Mouse (Mus musculus) E14TG2a.4 (cell line): Measurements from ENCODE around the gene Spag16.
"Not testable (repeated sequence)": the region's sequence is repeated elsewhere in the genome, so short reads cannot be mapped to it uniquely, and the experiment has no call there.

Experiments
- H3K27me3 ChIP-seq: 2 replicates; pipeline ENCODE4 v1.6.1; 2014; ENCODE audit warnings: low read length, control low read depth; ENCODE audit not compliant: insufficient read depth
- H3K36me3 ChIP-seq: 2 replicates; pipeline ENCODE4 v1.6.1; 2014; ENCODE audit warnings: low read length, control low read depth; ENCODE audit not compliant: insufficient read depth
- H3K4me1 ChIP-seq: replicated peaks from 2 replicates; pipeline ENCODE4 v1.6.1; 2014; ENCODE audit warnings: low read depth, low read length, control low read depth
- H3K4me3 ChIP-seq: replicated peaks from 2 replicates; pipeline ENCODE4 v1.5.1; 2014; ENCODE audit warnings: mild to moderate bottlenecking, low read length
- H3K9me3 ChIP-seq: 2 replicates; pipeline ENCODE4 v1.6.1; 2014; ENCODE audit warnings: low read length, control low read depth
- CTCF ChIP-seq: conservative IDR thresholded peaks from 2 replicates; pipeline ENCODE4 v1.5.1; 2014; ENCODE audit warnings: low read length
- NANOG ChIP-seq: IDR thresholded peaks from 2 replicates; pipeline ENCODE4 v1.6.1; 2014; ENCODE audit warnings: borderline replicate concordance, low read length, mixed read lengths
- POU5F1 ChIP-seq: IDR thresholded peaks from 2 replicates; pipeline ENCODE4 v1.6.1; 2014; ENCODE audit warnings: low read length, borderline replicate concordance

The Spag16 gene

DNA sequence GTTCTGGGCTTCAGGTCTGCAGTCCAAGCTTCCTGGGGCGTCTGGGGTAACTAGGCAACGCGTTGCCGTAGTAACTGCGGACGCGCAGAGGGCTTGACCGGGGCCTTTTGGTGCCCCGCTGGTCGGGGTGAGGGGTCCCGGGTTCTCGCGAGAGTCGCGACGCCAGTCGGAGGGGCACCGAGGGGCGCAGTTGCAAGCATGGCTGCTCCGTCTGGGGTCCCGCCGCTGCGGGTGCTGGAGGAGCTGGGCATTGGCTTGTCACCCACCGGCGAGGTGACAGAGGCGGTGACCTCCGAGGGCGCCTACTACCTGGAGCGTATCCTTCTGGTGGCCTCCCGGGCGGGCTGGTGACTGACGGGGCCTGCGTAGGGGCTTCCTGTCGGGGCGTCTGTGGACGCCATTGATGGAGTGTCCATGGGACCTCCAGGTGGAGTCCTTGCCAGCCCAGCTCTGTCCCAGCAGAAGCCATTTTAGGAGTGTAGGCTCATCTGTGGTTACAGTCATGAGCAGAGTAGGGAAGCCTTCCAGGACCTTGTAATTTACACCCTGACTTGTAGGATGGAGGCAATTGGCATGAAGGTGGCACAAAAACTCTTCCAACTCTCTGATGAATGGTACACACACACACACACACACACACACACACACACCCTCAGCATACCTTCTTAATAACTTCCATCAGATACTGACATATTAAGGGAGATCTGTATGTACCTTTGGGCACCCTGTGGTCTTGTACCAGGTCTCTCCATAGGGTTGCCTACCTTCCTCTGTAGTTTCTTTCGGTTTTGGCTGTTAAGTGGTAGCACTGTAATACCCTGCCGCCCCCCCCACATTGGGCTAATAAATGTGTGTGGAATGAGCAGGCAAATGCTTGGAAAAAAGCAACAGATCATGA is at the start of gene Spag16:
TSS of gene Spag16 (plus strand) at position 165 of the 898 bp plus-strand sequence.
- H3K4me3 ChIP-seq: peak within 1 kb of the TSS; percentile 79
- H3K4me1 ChIP-seq: no peaks in the 10 kb centered on the region
- no peak for TF ChIP-seq POU5F1
- TF ChIP-seq CTCF: no peak
- no peak for TF ChIP-seq NANOG
- 0 out of 2 replicates have a peak, but pooled peaks cover 3% of the 10 kb centered on the region for H3K36me3 ChIP-seq
- H3K27me3 ChIP-seq: no peaks in the 10 kb centered on the region
- peaks cover 21% of the 10 kb centered on the region for H3K9me3 ChIP-seq

DNA sequence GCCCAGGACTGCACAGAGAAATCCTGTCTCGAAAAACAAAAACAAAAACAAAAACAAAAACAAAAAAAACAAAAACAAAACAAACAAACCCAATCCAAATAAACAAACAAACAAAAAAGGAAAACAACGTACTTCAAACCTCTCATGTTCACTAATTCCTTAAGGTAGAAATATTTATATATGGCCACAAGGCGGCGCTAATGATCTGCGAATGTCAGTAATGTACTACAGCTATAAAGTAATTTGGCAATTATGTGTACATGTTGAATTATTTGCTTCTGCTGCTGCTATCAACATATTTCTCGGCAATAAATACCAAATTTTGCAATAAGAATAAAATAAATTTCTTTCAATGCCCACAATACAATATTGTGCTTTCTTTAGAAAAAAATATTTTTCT is 41.6 kb upstream of the Spag16 start:
- no peak overlapping the region for H3K4me3 ChIP-seq
- no peak for TF ChIP-seq POU5F1
- TF ChIP-seq CTCF: peak; percentile 88
- no peak for TF ChIP-seq NANOG
- no peaks in the 10 kb centered on the region for H3K36me3 ChIP-seq
- H3K27me3 ChIP-seq: no peaks in the 10 kb centered on the region
- H3K4me1 ChIP-seq: no peaks in the 10 kb centered on the region
- H3K9me3 ChIP-seq: no peaks in the 10 kb centered on the region

DNA sequence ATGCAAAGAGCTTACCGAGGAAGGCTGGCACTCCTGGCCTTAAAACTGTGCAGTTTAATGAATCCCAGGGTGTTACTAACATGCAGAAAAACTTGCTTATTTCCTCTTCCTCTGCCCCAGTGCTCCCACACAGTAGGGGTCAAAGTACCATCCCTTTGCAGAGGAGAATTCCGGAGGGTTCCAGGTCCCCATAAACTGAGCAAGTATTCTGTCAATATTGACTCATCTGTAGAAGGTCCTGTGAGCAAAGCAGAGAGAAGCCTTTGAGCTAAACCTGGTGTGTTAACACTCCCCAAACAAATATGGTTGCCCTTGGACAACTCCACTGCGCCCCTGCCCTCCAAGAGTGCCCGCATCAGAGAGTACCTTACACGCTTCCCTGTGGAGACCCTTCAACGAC is 40.1 kb upstream of the Spag16 start:
- no peak for TF ChIP-seq POU5F1
- TF ChIP-seq NANOG: no peak
- TF ChIP-seq CTCF: no peak
- H3K4me1 ChIP-seq: no peaks in the 10 kb centered on the region
- no peaks in the 10 kb centered on the region for H3K36me3 ChIP-seq
- H3K27me3 ChIP-seq: no peaks in the 10 kb centered on the region
- H3K9me3 ChIP-seq: no peaks in the 10 kb centered on the region
- no peak overlapping the region for H3K4me3 ChIP-seq

DNA sequence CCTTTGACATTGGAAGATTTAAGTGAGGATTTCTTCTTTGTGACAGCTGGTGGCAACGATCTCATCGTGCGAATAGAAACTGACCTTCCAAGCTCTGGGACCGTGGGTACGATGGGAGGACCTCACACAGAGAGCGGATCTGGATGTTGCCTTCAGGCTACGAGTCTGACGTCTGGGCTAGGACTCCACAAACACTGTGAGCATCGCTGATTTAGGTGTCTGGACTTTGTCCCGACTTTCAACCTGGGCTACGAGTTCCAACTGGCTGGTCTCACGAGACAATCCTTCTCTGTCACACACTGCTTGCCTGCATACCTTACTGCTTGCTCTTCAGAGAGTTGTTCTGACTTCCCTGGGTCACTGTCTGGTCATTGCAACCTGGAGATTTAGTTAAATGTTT is 39.4 kb upstream of the Spag16 start:
- no peak overlapping the region for H3K4me3 ChIP-seq
- TF ChIP-seq CTCF: no peak
- TF ChIP-seq POU5F1: no peak
- TF ChIP-seq NANOG: no peak
- no peaks in the 10 kb centered on the region for H3K9me3 ChIP-seq

DNA sequence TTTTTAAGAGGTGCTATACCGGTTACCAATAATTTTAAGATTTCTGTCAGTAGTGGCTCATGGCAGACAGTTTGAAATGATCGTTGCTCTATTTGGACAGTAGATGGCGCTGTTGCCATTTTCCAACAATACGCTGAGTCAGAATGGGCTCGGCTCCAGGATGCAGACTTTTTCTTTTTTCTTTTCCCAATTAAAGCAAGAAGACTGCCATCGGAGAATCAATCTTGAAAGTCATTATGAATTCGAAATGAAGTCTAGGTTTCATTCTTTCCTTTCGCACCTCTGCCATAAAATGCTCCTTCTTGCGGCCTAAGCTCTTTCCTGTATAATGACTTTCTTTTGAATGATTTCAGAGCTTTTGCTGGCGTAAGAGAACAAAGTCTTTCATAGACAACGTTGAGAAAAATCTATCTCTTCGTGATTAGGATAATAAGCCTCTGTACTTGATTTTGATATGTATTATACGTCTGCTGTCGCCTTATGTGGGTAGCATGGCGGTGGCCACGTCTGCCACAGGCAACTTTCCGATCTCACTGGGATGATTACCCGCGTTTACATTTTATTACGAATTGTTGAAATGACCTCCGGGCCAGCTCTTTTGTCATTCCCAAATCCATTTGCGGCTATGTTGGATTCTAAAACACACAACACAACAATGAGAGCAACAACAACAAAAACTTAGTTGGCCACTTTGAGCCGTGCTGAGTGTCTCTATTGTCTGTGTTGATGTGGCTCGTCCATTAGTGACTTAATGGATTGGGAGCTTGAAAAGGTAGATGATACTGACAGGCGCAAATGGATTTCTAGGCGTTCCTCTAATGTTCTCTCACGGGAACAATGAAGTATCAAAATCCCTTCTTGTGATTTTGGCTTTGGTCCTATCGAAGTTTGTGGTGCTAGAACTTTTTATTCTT is 36.2 kb upstream of the Spag16 start:
- no peaks in the 10 kb centered on the region for H3K36me3 ChIP-seq
- no peak overlapping the region for H3K4me3 ChIP-seq
- H3K27me3 ChIP-seq: no peaks in the 10 kb centered on the region
- TF ChIP-seq CTCF (peak; percentile 60), NANOG (peak; percentile 43; the same call in 1 of the 2 replicates), POU5F1 (no peak)
- no peaks in the 10 kb centered on the region for H3K9me3 ChIP-seq
- no peaks in the 10 kb centered on the region for H3K4me1 ChIP-seq

More for the DNA sequence above, 39.4 kb upstream of the Spag16 start:
- no peaks in the 10 kb centered on the region for H3K36me3 ChIP-seq
- H3K4me1 ChIP-seq: no peaks in the 10 kb centered on the region
- no peaks in the 10 kb centered on the region for H3K27me3 ChIP-seq

DNA sequence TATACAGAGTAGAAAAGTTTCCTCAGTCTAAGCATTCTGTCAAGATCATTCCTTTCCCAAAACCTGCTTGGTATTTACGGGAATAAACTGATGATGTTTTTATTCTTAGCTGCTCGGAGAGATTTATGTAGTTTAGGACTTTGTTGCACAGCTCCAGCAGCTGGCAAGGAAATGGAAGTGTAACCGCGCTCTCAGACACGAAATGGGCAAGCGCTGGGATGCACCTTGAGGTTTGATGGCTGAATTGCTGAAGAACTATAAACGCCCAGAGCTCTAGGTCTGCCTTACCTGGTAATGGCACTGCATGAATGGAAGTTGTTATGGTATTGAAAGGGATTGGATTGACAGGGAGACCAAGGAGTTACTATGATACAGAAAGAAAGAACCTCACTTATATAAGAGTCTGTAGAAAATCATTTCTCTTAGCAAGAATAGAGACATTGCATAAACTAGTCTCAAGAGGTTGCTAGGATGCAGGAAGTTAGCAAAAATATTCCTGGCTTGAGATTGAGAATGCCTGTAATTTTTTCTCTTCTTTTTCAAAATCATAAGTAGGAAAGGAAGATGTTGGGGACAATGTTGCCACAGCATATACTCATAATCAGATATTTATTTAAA is 27.7 kb upstream of the Spag16 start:
- no peaks in the 10 kb centered on the region for H3K27me3 ChIP-seq
- no peak for TF ChIP-seq POU5F1
- no peak for TF ChIP-seq NANOG
- H3K9me3 ChIP-seq: no peaks in the 10 kb centered on the region
- H3K36me3 ChIP-seq: no peaks in the 10 kb centered on the region
- H3K4me3 ChIP-seq: no peak overlapping the region
- no peaks in the 10 kb centered on the region for H3K4me1 ChIP-seq

DNA sequence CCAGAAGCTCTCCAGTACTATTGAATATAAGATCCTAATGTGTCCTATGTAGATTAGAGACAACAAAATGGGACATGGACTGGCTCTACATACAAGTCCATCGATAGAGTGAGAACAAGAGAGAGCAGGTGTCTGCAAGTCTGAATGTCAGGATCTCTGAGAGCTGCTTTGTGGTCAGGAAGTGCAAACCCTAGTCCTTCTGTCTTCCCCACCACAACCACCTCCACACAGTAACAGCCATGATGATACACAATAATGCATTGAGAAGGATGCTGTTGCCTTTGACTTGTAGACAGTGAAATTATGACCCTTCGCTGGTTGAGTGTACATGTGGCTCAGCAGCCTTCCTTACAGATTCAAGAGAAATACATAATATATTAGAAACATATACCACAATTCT is 16.6 kb upstream of the Spag16 start:
- Histone ChIP-seq H3K27me3 (no peaks in the 10 kb centered on the region), H3K36me3 (no peaks in the 10 kb centered on the region), H3K4me3 (no peak overlapping the region), H3K4me1 (no peaks in the 10 kb centered on the region), H3K9me3 (no peaks in the 10 kb centered on the region)
- TF ChIP-seq CTCF: no peak
- TF ChIP-seq POU5F1: no peak
- TF ChIP-seq NANOG: no peak

DNA sequence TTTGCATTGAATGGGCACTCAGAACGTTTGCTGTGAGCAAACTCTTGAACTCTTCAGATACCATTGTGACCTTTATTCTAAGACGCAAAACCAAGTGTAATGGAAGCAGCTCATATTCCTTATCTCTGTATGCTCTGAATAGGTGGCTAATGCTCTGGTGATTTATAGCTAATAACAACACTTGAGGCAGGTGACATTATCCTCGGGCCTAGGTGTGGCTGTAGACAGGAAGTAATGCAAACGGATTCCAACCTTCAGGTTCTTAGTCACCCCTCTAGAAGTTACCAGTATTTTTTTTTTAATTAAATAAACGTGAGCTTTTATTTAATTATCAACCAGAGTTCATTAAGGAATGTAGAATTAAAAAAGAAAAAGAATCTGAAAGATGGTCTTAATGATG is 1.1 kb upstream of the Spag16 start:
- H3K4me1 ChIP-seq, H3K36me3 ChIP-seq, H3K4me3 ChIP-seq, H3K9me3 ChIP-seq, H3K27me3 ChIP-seq: not testable (repeated sequence)
